Mouse (Mus musculus): ENCODE data around the gene Hhat. TPM values are rescaled to one million over a fixed set of nuclear protein-coding genes. Genes with fewer than 3 reads are reported as not detected.

Hhat gene
- polyA plus RNA-seq (2014; fragmentation: Nextera tagmentation; extraction: Ambion mirVana) = 3.5 and 3.9 TPM in 2 replicates

GRCm38 (mm10) chr1:192770495-192771331 is at the start of gene Hhat:
Gene Hhat, minus strand, starts transcription at chr1:192771223.
- ATAC-seq (ENCODE audit: low FRiP score) (peak; percentile 89), DNase-seq (ENCODE audit: low spot score) (peak; percentile 62)
- no peaks in the 10 kb centered on the region for H3K27me3 ChIP-seq (ENCODE audit: control insufficient read depth, insufficient read depth, low read length)
- H3K4me2 ChIP-seq (replicated peaks) = peak within 1 kb of the TSS; percentile 97
- peak within 1 kb of the TSS; percentile 90 for H3K27ac ChIP-seq
- peak within 1 kb of the TSS; percentile 64 for H3K4me3 ChIP-seq (replicated peaks; ENCODE audit: low read length)
- peaks cover 14% of the 10 kb centered on the region for H3K4me1 ChIP-seq (replicated peaks; ENCODE audit: control insufficient read depth, insufficient read depth, low read length)
- peak within 1 kb of the TSS; percentile 91 for H3K9ac ChIP-seq
- WGBS = 1% methylated on average over 70 of the region's 70 CpGs
- no peaks in the 10 kb centered on the region for H3K9me3 ChIP-seq (ENCODE audit: control insufficient read depth, low read length)
- H3K36me3 ChIP-seq (replicated peaks; ENCODE audit: control insufficient read depth, insufficient read depth) = no peaks in the 10 kb centered on the region

GRCm38 (mm10) chr1:192818334-192818733 is 47.3 kb upstream of the Hhat start:
- no peak for DNase-seq (ENCODE audit: low spot score)
- H3K4me1 ChIP-seq (replicated peaks; ENCODE audit: control insufficient read depth, insufficient read depth, low read length) = peaks cover 12% of the 10 kb centered on the region
- no peaks in the 10 kb centered on the region for H3K27me3 ChIP-seq (ENCODE audit: control insufficient read depth, insufficient read depth, low read length)
- H3K4me3 ChIP-seq (replicated peaks; ENCODE audit: low read length) = no peak overlapping the region
- H3K27ac ChIP-seq = no peak overlapping the region
- no peak for ATAC-seq (ENCODE audit: low FRiP score)
- no peak overlapping the region for H3K4me2 ChIP-seq (replicated peaks)
- no peak overlapping the region for H3K9ac ChIP-seq
- no peaks in the 10 kb centered on the region for H3K9me3 ChIP-seq (ENCODE audit: control insufficient read depth, low read length)
- 91% methylated on average over 5 of the region's 5 CpGs for WGBS
- no peaks in the 10 kb centered on the region for H3K36me3 ChIP-seq (replicated peaks; ENCODE audit: control insufficient read depth, insufficient read depth)

- DNase-seq (ENCODE audit: low spot score) (no peak), ATAC-seq (ENCODE audit: low FRiP score) (no peak)
- H3K27me3 ChIP-seq (ENCODE audit: control insufficient read depth, insufficient read depth, low read length) = no peaks in the 10 kb centered on the region
- no peak overlapping the region for H3K27ac ChIP-seq
- no peak overlapping the region for H3K4me2 ChIP-seq (replicated peaks)
- H3K4me3 ChIP-seq (replicated peaks; ENCODE audit: low read length) = no peak overlapping the region
- H3K4me1 ChIP-seq (replicated peaks; ENCODE audit: control insufficient read depth, insufficient read depth, low read length) = no peaks in the 10 kb centered on the region
- H3K9ac ChIP-seq = no peak overlapping the region
- H3K36me3 ChIP-seq (replicated peaks; ENCODE audit: control insufficient read depth, insufficient read depth) = no peaks in the 10 kb centered on the region
- 66% methylated on average over 2 of the region's 2 CpGs for WGBS
- no peaks in the 10 kb centered on the region for H3K9me3 ChIP-seq (ENCODE audit: control insufficient read depth, low read length)
Measured at GRCm38 (mm10) chr1:192815789-192816188, 44.8 kb upstream of the Hhat start.

- WGBS = 28% methylated on average over 3 of the region's 3 CpGs
- H3K9ac ChIP-seq = no peak overlapping the region
- H3K27ac ChIP-seq = no peak overlapping the region
- DNase-seq (ENCODE audit: low spot score) (no peak), ATAC-seq (ENCODE audit: low FRiP score) (no peak)
- H3K4me2 ChIP-seq (replicated peaks) = no peak overlapping the region
- H3K4me1 ChIP-seq (replicated peaks; ENCODE audit: control insufficient read depth, insufficient read depth, low read length) = no peaks in the 10 kb centered on the region
- H3K36me3 ChIP-seq (replicated peaks; ENCODE audit: control insufficient read depth, insufficient read depth) = no peaks in the 10 kb centered on the region
- H3K9me3 ChIP-seq (ENCODE audit: control insufficient read depth, low read length) = no peaks in the 10 kb centered on the region
- H3K4me3 ChIP-seq (replicated peaks; ENCODE audit: low read length) = no peak overlapping the region
- no peaks in the 10 kb centered on the region for H3K27me3 ChIP-seq (ENCODE audit: control insufficient read depth, insufficient read depth, low read length)
Measured at GRCm38 (mm10) chr1:192814700-192815099, 43.7 kb upstream of the Hhat start.

DNA sequence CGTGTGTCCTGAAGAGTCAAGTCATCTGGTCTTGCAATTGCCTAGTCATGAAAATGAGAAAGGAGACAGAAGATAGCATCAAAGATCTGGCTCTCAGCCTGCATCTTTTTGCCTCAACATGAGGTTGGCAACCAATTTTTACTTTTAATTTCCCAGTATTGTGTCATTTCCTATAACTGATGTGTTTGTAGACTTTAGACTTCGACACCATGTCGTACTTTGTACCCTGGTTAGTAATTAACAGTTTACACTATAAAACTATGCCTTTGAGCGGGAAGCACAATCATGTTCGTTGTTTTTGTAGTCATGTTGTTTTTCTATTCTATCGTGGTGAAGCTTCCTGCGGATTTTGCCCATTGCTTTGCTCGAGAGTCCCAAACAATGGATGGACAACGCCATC is 41.7 kb upstream of the Hhat start:
- H3K4me2 ChIP-seq (replicated peaks) = no peak overlapping the region
- 95% methylated on average over 9 of the region's 9 CpGs for WGBS
- no peak for ATAC-seq (ENCODE audit: low FRiP score)

DNA sequence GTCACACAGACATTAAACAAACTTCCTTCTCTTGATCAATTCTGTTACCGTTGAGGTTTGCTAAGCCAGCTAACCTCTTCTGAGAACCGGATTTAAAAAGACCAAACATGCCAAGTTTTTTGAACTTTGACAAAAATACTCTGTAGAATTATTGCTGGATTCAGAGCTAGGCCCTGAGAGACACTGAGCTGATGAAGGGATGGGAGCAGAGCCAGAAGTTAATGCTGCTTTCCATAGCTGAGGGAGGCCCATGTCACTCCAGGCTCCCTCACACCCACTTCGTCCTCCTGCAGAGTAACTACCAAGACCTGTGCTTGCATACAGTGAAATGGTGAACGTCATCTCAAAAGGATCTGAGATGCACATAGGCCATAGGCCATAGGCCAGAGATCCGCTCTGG is 41.3 kb upstream of the Hhat start:
- DNase-seq (ENCODE audit: low spot score) (no peak), ATAC-seq (ENCODE audit: low FRiP score) (no peak)
- H3K4me2 ChIP-seq (replicated peaks) = no peak overlapping the region
- H3K27ac ChIP-seq = no peak overlapping the region
- no peaks in the 10 kb centered on the region for H3K4me1 ChIP-seq (replicated peaks; ENCODE audit: control insufficient read depth, insufficient read depth, low read length)
- no peaks in the 10 kb centered on the region for H3K36me3 ChIP-seq (replicated peaks; ENCODE audit: control insufficient read depth, insufficient read depth)
- no peaks in the 10 kb centered on the region for H3K9me3 ChIP-seq (ENCODE audit: control insufficient read depth, low read length)
- 90% methylated on average over 5 of the region's 5 CpGs for WGBS
- H3K27me3 ChIP-seq (ENCODE audit: control insufficient read depth, insufficient read depth, low read length) = no peaks in the 10 kb centered on the region
- no peak overlapping the region for H3K4me3 ChIP-seq (replicated peaks; ENCODE audit: low read length)
- no peak overlapping the region for H3K9ac ChIP-seq

More for the DNA sequence above, 41.7 kb upstream of the Hhat start:
- Histone ChIP-seq H3K36me3 (replicated peaks; ENCODE audit: control insufficient read depth, insufficient read depth) (no peaks in the 10 kb centered on the region), H3K27ac (no peak overlapping the region), H3K9ac (no peak overlapping the region), H3K27me3 (ENCODE audit: control insufficient read depth, insufficient read depth, low read length) (no peaks in the 10 kb centered on the region), H3K9me3 (ENCODE audit: control insufficient read depth, low read length) (no peaks in the 10 kb centered on the region), H3K4me3 (replicated peaks; ENCODE audit: low read length) (no peak overlapping the region), H3K4me1 (replicated peaks; ENCODE audit: control insufficient read depth, insufficient read depth, low read length) (no peaks in the 10 kb centered on the region)
- DNase-seq (ENCODE audit: low spot score) = no peak

GRCm38 (mm10) chr1:192806168-192807157 is 35.4 kb upstream of the Hhat start:
- WGBS = 61% methylated on average over 10 of the region's 10 CpGs
- Histone ChIP-seq H3K9ac (no peak overlapping the region), H3K27me3 (ENCODE audit: control insufficient read depth, insufficient read depth, low read length) (no peaks in the 10 kb centered on the region)

DNA sequence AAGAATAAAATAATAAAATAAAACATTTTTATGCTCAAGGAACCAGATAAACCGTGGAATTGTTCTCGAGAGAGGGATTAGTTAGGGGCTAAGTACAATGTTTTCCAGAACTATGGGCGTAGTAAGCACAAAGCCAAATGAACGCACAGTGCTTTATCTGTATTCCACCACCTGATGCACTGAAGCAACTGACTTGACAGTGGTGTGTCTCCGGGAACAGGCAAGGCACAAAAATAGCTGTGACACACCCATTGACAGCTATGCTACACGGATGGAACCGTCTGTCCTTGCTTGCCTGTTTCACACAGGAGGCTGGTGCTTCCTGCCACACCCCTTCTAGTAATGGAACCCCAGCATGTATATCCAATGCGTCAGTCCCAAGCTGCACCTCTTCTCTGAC is 29.3 kb upstream of the Hhat start:
- H3K4me3 ChIP-seq (replicated peaks; ENCODE audit: low read length) = no peak overlapping the region
- no peak for DNase-seq (ENCODE audit: low spot score)

More at GRCm38 (mm10) chr1:192806168-192807157, 35.4 kb upstream of the Hhat start:
- ATAC-seq (ENCODE audit: low FRiP score) = no peak
- no peak overlapping the region for H3K27ac ChIP-seq
- H3K4me2 ChIP-seq (replicated peaks) = no peak overlapping the region
- no peaks in the 10 kb centered on the region for H3K9me3 ChIP-seq (ENCODE audit: control insufficient read depth, low read length)
- H3K4me1 ChIP-seq (replicated peaks; ENCODE audit: control insufficient read depth, insufficient read depth, low read length) = no peaks in the 10 kb centered on the region
- H3K4me3 ChIP-seq (replicated peaks; ENCODE audit: low read length) = no peak overlapping the region
- DNase-seq (ENCODE audit: low spot score) = no peak
- H3K36me3 ChIP-seq (replicated peaks; ENCODE audit: control insufficient read depth, insufficient read depth) = no peaks in the 10 kb centered on the region

More for the DNA sequence above, 29.3 kb upstream of the Hhat start:
- WGBS = 90% methylated on average over 8 of the region's 8 CpGs
- Histone ChIP-seq H3K9me3 (ENCODE audit: control insufficient read depth, low read length) (no peaks in the 10 kb centered on the region), H3K36me3 (replicated peaks; ENCODE audit: control insufficient read depth, insufficient read depth) (no peaks in the 10 kb centered on the region), H3K27me3 (ENCODE audit: control insufficient read depth, insufficient read depth, low read length) (no peaks in the 10 kb centered on the region), H3K27ac (no peak overlapping the region), H3K4me1 (replicated peaks; ENCODE audit: control insufficient read depth, insufficient read depth, low read length) (peaks cover 26% of the 10 kb centered on the region), H3K4me2 (replicated peaks) (no peak overlapping the region), H3K9ac (no peak overlapping the region)
- no peak for ATAC-seq (ENCODE audit: low FRiP score)
